Mouse (Mus musculus): ENCODE measurements around the gene Fbxo33.

DNA sequence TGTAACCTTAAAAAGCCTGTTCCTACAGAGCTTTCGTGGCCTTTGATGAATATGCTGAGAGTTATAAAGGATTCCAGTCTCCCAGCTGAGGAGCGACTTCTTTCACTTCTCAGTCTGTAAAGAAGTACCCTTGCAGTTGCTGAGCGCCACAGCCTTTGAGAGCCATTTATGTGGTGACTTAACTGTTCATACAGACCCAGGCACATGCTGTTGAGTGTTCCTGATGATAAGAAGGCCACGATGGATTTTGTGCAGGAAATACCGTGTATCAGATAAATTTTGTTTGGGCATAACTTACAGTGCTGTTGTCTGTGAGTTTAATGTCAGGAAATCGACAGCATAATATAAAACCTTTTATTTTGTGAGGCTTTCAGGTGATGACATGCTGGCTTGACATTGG is 55.0 kb downstream of the Fbxo33 start:
- no peak for TF ChIP-seq SMC3 (IDR thresholded peaks at IDR 0.05; ENCODE audit: low read depth, low read length)
- no peak for TF ChIP-seq E2F4 (IDR thresholded peaks at IDR 0.05; ENCODE audit: insufficient replicate concordance, low read depth, low read length)
- TF ChIP-seq POLR2A (IDR thresholded peaks at IDR 0.05; ENCODE audit: low read depth, low read length) = no peak
- TF ChIP-seq POLR2AphosphoS2 (IDR thresholded peaks at IDR 0.05; ENCODE audit: low read depth, low read length) = no peak
- TF ChIP-seq CTCF (conservative IDR thresholded peaks at IDR 0.05 in 1 of 2, IDR thresholded peaks at IDR 0.05 in 1 of 2; ENCODE audit: low read depth in 2 of 2, low read length in 2 of 2) = no peak
- no peak for TF ChIP-seq GABPA (IDR thresholded peaks at IDR 0.05; ENCODE audit: insufficient replicate concordance, low read depth, low read length)
- TF ChIP-seq USF1 (IDR thresholded peaks at IDR 0.05; ENCODE audit: low read depth, low read length) = no peak
- no peak for TF ChIP-seq HCFC1 (IDR thresholded peaks at IDR 0.05; ENCODE audit: low read depth, low read length)
- no peak for TF ChIP-seq TBP (conservative IDR thresholded peaks at IDR 0.05; ENCODE audit: low read depth, low read length)
- TF ChIP-seq ZC3H11A (IDR thresholded peaks at IDR 0.05; ENCODE audit: low read depth, low read length) = no peak
- no peak for TF ChIP-seq EP300 (IDR thresholded peaks at IDR 0.05; ENCODE audit: low read length)
- no peak for TF ChIP-seq MAX (IDR thresholded peaks at IDR 0.05; ENCODE audit: low read length)
- no peak for TF ChIP-seq RCOR1 (conservative IDR thresholded peaks at IDR 0.05; ENCODE audit: low read depth, low read length)
- no peak for TF ChIP-seq SIN3A (IDR thresholded peaks at IDR 0.05; ENCODE audit: low read length)
